Mouse (Mus musculus) testis, adult 2 months (tissue): Measurements from ENCODE around the gene Mcm6. TPM values are rescaled to one million over a fixed set of nuclear protein-coding genes. Genes with fewer than 3 reads are reported as not detected.

ENCODE experiments used
- H3K27ac ChIP-seq: fragments of 200-500 bp; 2 replicates; pipeline ENCODE4 v1.5.1; 2012; ENCODE audit warnings: low read depth, low read length; ENCODE audit not compliant: control insufficient read depth, insufficient read depth
- H3K27me3 ChIP-seq: fragments of 200-500 bp; 2 replicates; pipeline ENCODE4 v1.6.1; 2012; ENCODE audit warnings: mild to moderate bottlenecking, low read length, moderate library complexity; ENCODE audit not compliant: control insufficient read depth, insufficient read depth
- H3K36me3 ChIP-seq: fragments of 200-500 bp; 2 replicates; pipeline ENCODE4 v1.6.1; 2012; ENCODE audit warnings: mild to moderate bottlenecking, low read length; ENCODE audit not compliant: control insufficient read depth, insufficient read depth
- H3K4me1 ChIP-seq: fragments of 200-500 bp; 2 replicates; pipeline ENCODE4 v1.6.1; 2012; ENCODE audit warnings: low read length; ENCODE audit not compliant: control insufficient read depth, insufficient read depth
- H3K4me3 ChIP-seq: fragments of 200-500 bp; 2 replicates; pipeline ENCODE4 v1.5.1; 2012; ENCODE audit warnings: low read depth, mild to moderate bottlenecking, low read length, moderate library complexity, mixed read lengths; ENCODE audit not compliant: control insufficient read depth
- CTCF ChIP-seq: fragments of 200-500 bp; IDR thresholded peaks from 2 replicates; pipeline ENCODE4 v1.5.1; 2012; ENCODE audit warnings: low read depth, mild to moderate bottlenecking, inconsistent platforms, low read length, moderate library complexity; ENCODE audit not compliant: control insufficient read depth, insufficient read depth, insufficient replicate concordance
- POLR2A ChIP-seq: fragments of 200-500 bp; IDR thresholded peaks from 2 replicates; pipeline ENCODE4 v1.6.1; 2012; ENCODE audit warnings: low read depth, mild to moderate bottlenecking, inconsistent platforms, low read length, moderate library complexity; ENCODE audit not compliant: control insufficient read depth
- polyA plus RNA-seq: library from polyadenylated mRNA; depleted of rRNA; stranded (reverse); fragments of >200 nt; gene quantifications from 2 replicates; pipeline ENCODE4 v1.2.3, GENCODE M21; 2012

The Mcm6 gene
- polyA plus RNA-seq, 1 experiment: 9.0 TPM

DNA sequence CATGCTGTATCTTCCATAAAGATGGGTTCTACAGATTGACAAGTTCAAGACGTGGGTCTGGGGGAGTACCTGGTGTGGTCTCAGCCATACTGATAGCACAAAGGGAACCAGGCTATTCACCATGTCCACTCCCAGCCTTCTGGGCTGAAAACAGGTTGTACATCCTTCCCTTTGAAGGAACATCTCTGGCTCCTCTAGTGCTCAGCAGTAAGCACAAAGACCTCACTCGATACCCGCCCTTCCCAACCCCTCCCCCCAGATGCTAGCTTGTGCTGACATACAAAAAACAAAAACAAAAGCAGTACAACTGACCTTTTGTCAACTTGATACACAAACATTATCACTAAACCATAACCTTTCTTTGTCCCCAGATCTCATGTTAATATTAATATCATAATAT, 35.2 kb upstream of the Mcm6 start:
- Histone ChIP-seq H3K27me3 (no peaks in the 10 kb centered on the region), H3K36me3 (no peaks in the 10 kb centered on the region), H3K27ac (no peak overlapping the region), H3K4me3 (no peak overlapping the region), H3K4me1 (no peaks in the 10 kb centered on the region)
- no peak for TF ChIP-seq CTCF

DNA sequence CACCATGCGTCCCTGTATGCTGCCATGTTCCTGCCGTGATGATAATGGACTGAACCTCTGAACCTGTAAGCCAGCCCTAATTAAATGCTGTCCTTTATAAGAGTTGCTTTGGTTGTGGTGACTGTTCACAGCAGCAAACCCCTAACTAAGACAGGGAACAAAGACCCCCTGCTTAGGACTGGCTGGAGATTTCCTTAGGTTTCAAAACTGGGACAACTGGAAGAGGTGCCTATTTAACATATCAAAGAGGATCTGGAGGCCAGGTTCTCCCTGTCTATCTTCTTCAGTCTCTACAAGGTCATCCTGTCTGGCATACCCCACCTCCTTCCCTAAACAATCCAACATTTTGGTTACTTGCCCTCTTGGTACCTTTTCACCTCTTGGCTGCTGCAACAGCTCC, 32.9 kb upstream of the Mcm6 start:
- Histone ChIP-seq H3K27me3 (no peaks in the 10 kb centered on the region), H3K4me1 (no peaks in the 10 kb centered on the region), H3K36me3 (no peaks in the 10 kb centered on the region), H3K27ac (no peak overlapping the region), H3K4me3 (no peak overlapping the region)
- no peak for TF ChIP-seq POLR2A
- TF ChIP-seq CTCF: no peak

DNA sequence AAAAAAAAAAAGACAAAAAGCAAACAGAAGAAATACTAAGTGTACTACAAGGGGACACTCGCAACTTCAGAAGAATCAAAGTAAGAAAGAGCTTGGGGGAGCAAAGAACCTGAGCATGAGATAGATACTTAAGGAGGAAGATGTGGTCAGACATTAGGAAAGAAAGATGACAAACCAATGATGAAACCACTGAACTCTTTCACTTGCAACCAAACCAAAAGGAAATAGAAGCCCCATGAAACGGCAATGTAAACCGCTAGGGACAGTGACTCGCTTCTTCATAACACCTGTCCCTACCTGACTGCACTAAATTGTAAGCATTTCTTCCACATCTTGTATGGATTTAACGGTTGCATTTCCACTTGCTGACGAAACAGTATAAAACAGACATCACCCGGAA, 27.0 kb upstream of the Mcm6 start:
- H3K4me3 ChIP-seq: no peak overlapping the region
- no peaks in the 10 kb centered on the region for H3K36me3 ChIP-seq
- no peaks in the 10 kb centered on the region for H3K4me1 ChIP-seq
- TF ChIP-seq CTCF (no peak), POLR2A (no peak)
- no peaks in the 10 kb centered on the region for H3K27me3 ChIP-seq
- no peak overlapping the region for H3K27ac ChIP-seq

DNA sequence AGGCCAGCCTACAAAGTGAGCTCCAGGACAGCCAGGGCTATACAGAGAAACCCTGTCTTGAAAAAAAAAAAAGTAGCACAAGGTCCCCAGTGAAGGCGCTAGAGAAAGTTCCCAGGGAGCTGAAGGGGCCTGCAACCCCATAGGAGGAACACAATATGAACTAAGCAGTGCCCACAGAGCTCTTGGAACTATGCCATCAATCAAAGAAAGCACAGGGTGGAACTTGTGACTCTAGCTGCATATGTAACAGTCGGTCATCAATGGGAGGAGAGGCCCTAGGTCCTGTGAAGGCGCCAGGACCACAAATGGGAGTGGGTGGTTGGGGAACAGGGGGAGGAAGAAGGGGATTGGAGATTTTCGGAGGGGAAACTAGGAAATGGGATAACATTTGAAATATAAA, 17.4 kb upstream of the Mcm6 start:
- Histone ChIP-seq H3K36me3 (no peaks in the 10 kb centered on the region; the same call in none of the 2 replicates), H3K4me3 (no peak overlapping the region), H3K27me3 (no peaks in the 10 kb centered on the region), H3K27ac (no peak overlapping the region), H3K4me1 (no peaks in the 10 kb centered on the region)
- no peak for TF ChIP-seq CTCF
- no peak for TF ChIP-seq POLR2A

DNA sequence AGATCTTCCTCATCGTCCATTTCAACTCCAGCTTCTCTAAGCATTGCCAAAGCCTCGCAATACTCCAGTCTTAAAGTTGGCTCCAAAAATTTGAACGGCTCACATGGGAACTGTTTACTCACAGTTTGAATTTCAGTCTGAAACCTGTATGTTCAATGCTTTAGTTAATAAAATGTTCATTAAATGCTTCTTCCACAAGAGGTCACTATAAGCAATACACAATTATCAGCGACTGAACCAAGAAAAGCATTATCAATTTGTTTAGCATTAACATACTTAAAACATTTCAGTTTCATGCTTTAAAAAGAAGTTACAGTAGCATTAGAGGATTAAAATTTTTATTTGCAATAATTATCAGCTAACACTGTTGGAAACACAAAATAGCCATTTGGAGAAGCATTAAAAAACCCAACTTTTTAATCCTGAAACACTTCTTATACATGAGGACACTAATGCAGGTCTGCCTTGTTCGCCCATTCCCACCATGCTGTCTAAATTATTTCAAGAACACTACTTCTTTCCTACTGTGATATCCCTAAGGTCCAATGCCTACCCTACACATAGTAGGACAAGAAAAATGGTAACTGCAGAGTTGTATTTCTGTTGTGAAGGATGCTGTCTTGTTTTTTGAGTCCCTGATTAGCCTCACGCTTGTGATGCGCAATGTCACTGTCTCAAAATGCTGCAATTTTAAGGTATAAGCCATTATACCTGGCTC, 12.8 kb upstream of the Mcm6 start:
- TF ChIP-seq CTCF (no peak), POLR2A (no peak)
- Histone ChIP-seq H3K36me3 (no peaks in the 10 kb centered on the region; the same call in 1 of the 2 replicates), H3K4me3 (no peak overlapping the region), H3K4me1 (no peaks in the 10 kb centered on the region), H3K27ac (no peak overlapping the region), H3K27me3 (no peaks in the 10 kb centered on the region)

DNA sequence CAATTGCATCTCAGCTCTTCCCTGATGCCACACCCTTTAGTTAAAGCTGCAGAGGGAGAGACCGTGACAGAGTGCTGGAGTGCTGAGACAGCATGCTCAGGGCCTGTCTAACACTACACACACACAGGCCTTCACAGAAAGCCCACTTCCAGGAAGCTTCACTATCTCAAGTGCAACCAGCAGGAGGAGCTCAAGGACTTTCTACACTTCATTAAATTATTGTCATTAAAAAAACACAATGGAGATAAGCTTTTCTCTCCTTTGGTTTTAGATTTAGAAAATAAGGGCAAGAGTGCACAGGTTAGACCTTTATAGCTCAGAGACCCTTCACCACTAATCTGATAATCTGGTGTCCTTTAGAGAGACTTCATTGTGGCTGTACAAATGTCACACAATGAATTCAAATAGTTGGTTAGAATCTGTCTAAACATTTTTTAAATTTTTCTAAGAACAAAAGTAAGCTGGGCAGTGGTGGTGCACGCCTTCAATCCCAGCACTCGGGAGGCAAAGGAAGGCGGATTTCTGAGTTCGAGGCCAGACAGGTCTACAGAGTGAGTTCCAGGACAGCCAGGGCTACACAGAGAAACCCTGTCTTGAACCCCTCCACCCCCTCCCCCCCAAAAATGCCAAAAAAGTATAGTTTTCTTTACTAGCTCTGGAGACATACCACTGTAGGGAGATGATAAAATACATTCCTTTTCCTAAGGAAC, 9.4 kb upstream of the Mcm6 start:
- H3K4me3 ChIP-seq: no peak overlapping the region
- TF ChIP-seq CTCF (no peak), POLR2A (no peak)
- no peaks in the 10 kb centered on the region for H3K27me3 ChIP-seq
- no peak overlapping the region for H3K27ac ChIP-seq
- H3K4me1 ChIP-seq: no peaks in the 10 kb centered on the region
- no peaks in the 10 kb centered on the region; the same call in 1 of the 2 replicates for H3K36me3 ChIP-seq

DNA sequence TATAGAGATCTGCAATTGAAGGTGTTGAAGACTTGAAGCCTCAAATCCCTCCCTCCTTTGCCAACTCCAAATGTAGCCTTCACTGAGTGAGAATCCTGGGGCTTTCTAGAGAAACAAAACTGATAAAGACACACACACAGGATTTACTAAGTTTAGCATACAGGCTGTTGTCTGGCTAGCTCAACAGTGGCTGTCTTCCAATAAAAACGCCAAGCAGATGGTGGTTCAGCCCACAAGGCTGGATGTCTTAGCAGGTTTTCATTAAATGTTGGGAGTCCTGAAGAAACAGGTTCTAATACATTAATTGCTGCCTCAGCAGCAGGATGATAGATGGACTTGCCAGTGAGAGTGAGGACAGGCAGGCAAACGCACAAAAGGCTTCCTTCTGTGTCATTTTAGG, 1.1 kb upstream of the Mcm6 start:
- H3K4me3 ChIP-seq: no peak overlapping the region
- H3K27ac ChIP-seq: no peak overlapping the region
- H3K36me3 ChIP-seq: no peaks in the 10 kb centered on the region
- H3K27me3 ChIP-seq: no peaks in the 10 kb centered on the region
- no peak for TF ChIP-seq CTCF
- TF ChIP-seq POLR2A: no peak
- H3K4me1 ChIP-seq: no peaks in the 10 kb centered on the region; the same call in none of the 2 replicates
